Mouse (Mus musculus) forebrain, embryonic 14.5 days (tissue): ENCODE measurements at regions not wholly inside any gene's neighbourhood (a gene's known extent, or its start where the extent isn't known, plus 50 kb on each side); places are given as distances from the start of the nearest gene placed in this dataset.

Experiments used
- ATAC-seq: fragments of 200-750 bp; cut with Nextera tagmentation; 2 replicates; pipeline ENCODE4 v1.8.0; 2017; ENCODE audit warnings: mild to moderate bottlenecking, moderate library complexity
- DNase-seq: peaks from one replicate; pipeline ENCODE4 v3.0.0-alpha.2; 2015; ENCODE audit warnings: low spot score
- H3K27ac ChIP-seq: fragments of 300-500 bp; sonication (generic); 2 replicates; pipeline ENCODE4 v1.5.1; 2014; ENCODE audit warnings: low read depth, mild to moderate bottlenecking, control low read depth, low read length, moderate library complexity
- H3K27me3 ChIP-seq: fragments of 300-500 bp; sonication (generic); replicated peaks from 2 replicates; pipeline ENCODE4 v1.6.1; 2014; ENCODE audit warnings: low read length, control low read depth, mixed read lengths; ENCODE audit not compliant: control insufficient read depth, insufficient read depth
- H3K36me3 ChIP-seq: fragments of 300-500 bp; sonication (generic); 2 replicates; pipeline ENCODE4 v1.6.1; 2014; ENCODE audit warnings: low read length, control low read depth; ENCODE audit not compliant: control insufficient read depth, insufficient read depth
- H3K4me1 ChIP-seq: fragments of 300-500 bp; sonication (generic); 2 replicates; pipeline ENCODE4 v1.6.1; 2014; ENCODE audit warnings: antibody characterized with exemption, low read length, control low read depth; ENCODE audit not compliant: control insufficient read depth, insufficient read depth
- H3K4me2 ChIP-seq: fragments of 300-500 bp; sonication (generic); 2 replicates; pipeline ENCODE4 v1.6.1; 2014; ENCODE audit warnings: mild to moderate bottlenecking, control low read depth, low read length
- H3K4me3 ChIP-seq: fragments of 300-500 bp; sonication (generic); 2 replicates; pipeline ENCODE4 v1.5.1; 2014; ENCODE audit warnings: low read depth, low read length, control low read depth
- H3K9ac ChIP-seq: fragments of 300-500 bp; sonication (generic); 2 replicates; pipeline ENCODE4 v1.6.1; 2014; ENCODE audit warnings: mild to moderate bottlenecking, low read length, control low read depth, moderate library complexity
- H3K9me3 ChIP-seq: fragments of 300-500 bp; sonication (generic); replicated peaks from 2 replicates; pipeline ENCODE4 v1.6.1; 2016; ENCODE audit warnings: low read length, control low read depth, mixed read lengths; ENCODE audit not compliant: control insufficient read depth
- whole genome bisulfite sequencing: fragments of 180-500 bp; shearing (Covaris S2); extraction: QIAGEN DNeasy Blood & Tissue Kit; methylation state at CpG from one replicate; pipeline ENCODE4 v1.1.7; 2014; 5-methylcytosine and 5-hydroxymethylcytosine counted together

- Histone ChIP-seq H3K9me3 (no peaks in the 10 kb centered on the region), H3K4me1 (peaks cover 5% of the 10 kb centered on the region), H3K9ac (no peak overlapping the region), H3K36me3 (no peaks in the 10 kb centered on the region), H3K27ac (no peak overlapping the region), H3K4me3 (no peak overlapping the region), H3K4me2 (no peak overlapping the region), H3K27me3 (peaks cover 89% of the 10 kb centered on the region)
- WGBS, result 40% methylated on average over 8 of the region's 8 CpGs
- ATAC-seq (peak; percentile 24; the same call in 1 of the 2 replicates), DNase-seq (no peak)
These were observed 78.5 kb upstream of the Pax2 start for GRCm38 (mm10) chr19:44677295-44677694.

- Histone ChIP-seq H3K9ac (no peak overlapping the region), H3K27me3 (peaks cover 89% of the 10 kb centered on the region), H3K36me3 (no peaks in the 10 kb centered on the region), H3K4me3 (no peak overlapping the region), H3K4me2 (no peak overlapping the region), H3K4me1 (peaks cover 5% of the 10 kb centered on the region), H3K27ac (no peak overlapping the region), H3K9me3 (no peaks in the 10 kb centered on the region)
- no peak for ATAC-seq
- WGBS, result 82% methylated on average over 1 of the region's 1 CpGs
- no peak for DNase-seq
These were observed 77.2 kb upstream of the Pax2 start for GRCm38 (mm10) chr19:44678686-44679085.

GRCm38 (mm10) chr19:44681675-44682074, 74.2 kb upstream of the Pax2 start:
- H3K36me3 ChIP-seq, result no peaks in the 10 kb centered on the region
- 7% methylated on average over 8 of the region's 8 CpGs for whole genome bisulfite sequencing
- H3K9me3 ChIP-seq, result no peaks in the 10 kb centered on the region
- H3K4me2 ChIP-seq, result no peak overlapping the region
- no peak overlapping the region for H3K4me3 ChIP-seq
- peaks cover 88% of the 10 kb centered on the region for H3K27me3 ChIP-seq
- H3K4me1 ChIP-seq, result peaks cover 2% of the 10 kb centered on the region
- H3K9ac ChIP-seq, result no peak overlapping the region
- DNase-seq, result no peak
- no peak overlapping the region for H3K27ac ChIP-seq
- no peak for ATAC-seq

GRCm38 (mm10) chr19:44683191-44683590, 72.7 kb upstream of the Pax2 start:
- no peak overlapping the region for H3K9ac ChIP-seq
- H3K4me1 ChIP-seq, result no peaks in the 10 kb centered on the region; the same call in 1 of the 2 replicates
- no peak for DNase-seq
- no peaks in the 10 kb centered on the region for H3K9me3 ChIP-seq
- no peaks in the 10 kb centered on the region for H3K36me3 ChIP-seq
- no peak overlapping the region for H3K27ac ChIP-seq
- H3K4me3 ChIP-seq, result no peak overlapping the region
- no peak overlapping the region for H3K4me2 ChIP-seq
- peaks cover 76% of the 10 kb centered on the region for H3K27me3 ChIP-seq
- ATAC-seq, result no peak
- 2% methylated on average over 12 of the region's 12 CpGs for WGBS

GRCm38 (mm10) chr19:44684061-44684514, 71.8 kb upstream of the Pax2 start:
- Histone ChIP-seq H3K4me1 (no peaks in the 10 kb centered on the region), H3K9me3 (no peaks in the 10 kb centered on the region), H3K4me2 (peak overlapping the region; percentile 36), H3K27ac (no peak overlapping the region), H3K9ac (no peak overlapping the region), H3K4me3 (peak overlapping the region; percentile 9; the same call in 1 of the 2 replicates), H3K27me3 (peaks cover 70% of the 10 kb centered on the region), H3K36me3 (no peaks in the 10 kb centered on the region)
- peak; percentile 40 for ATAC-seq
- under 1% methylated on average over 47 of the region's 48 CpGs for WGBS
- DNase-seq, result peak; percentile 47

GRCm38 (mm10) chr19:44686061-44686460, 69.8 kb upstream of the Pax2 start:
- 34% methylated on average over 7 of the region's 7 CpGs for WGBS
- ATAC-seq, result no peak
- no peak overlapping the region for H3K27ac ChIP-seq
- peaks cover 55% of the 10 kb centered on the region for H3K27me3 ChIP-seq
- no peak overlapping the region for H3K9ac ChIP-seq
- no peaks in the 10 kb centered on the region for H3K36me3 ChIP-seq
- no peaks in the 10 kb centered on the region for H3K4me1 ChIP-seq
- no peak overlapping the region for H3K4me3 ChIP-seq
- H3K9me3 ChIP-seq, result no peaks in the 10 kb centered on the region
- DNase-seq, result no peak
- H3K4me2 ChIP-seq, result no peak overlapping the region

GRCm38 (mm10) chr19:44692396-44692795, 63.4 kb upstream of the Pax2 start:
- Histone ChIP-seq H3K36me3 (no peaks in the 10 kb centered on the region), H3K27me3 (peaks cover 20% of the 10 kb centered on the region), H3K4me1 (peaks cover 10% of the 10 kb centered on the region), H3K9me3 (no peaks in the 10 kb centered on the region), H3K27ac (no peak overlapping the region), H3K9ac (peak overlapping the region; percentile 56), H3K4me3 (peak overlapping the region; percentile 18), H3K4me2 (peak overlapping the region; percentile 53)
- DNase-seq (peak; percentile 64), ATAC-seq (no peak)
- 1% methylated on average over 17 of the region's 17 CpGs for WGBS

GRCm38 (mm10) chr19:44692816-44693215, 63.0 kb upstream of the Pax2 start:
- Histone ChIP-seq H3K9ac (peak overlapping the region; percentile 56), H3K27ac (no peak overlapping the region), H3K9me3 (no peaks in the 10 kb centered on the region), H3K36me3 (no peaks in the 10 kb centered on the region), H3K27me3 (peaks cover 24% of the 10 kb centered on the region), H3K4me2 (peak overlapping the region; percentile 53), H3K4me1 (peaks cover 10% of the 10 kb centered on the region), H3K4me3 (peak overlapping the region; percentile 18)
- DNase-seq (peak; percentile 49), ATAC-seq (peak; percentile 54; the same call in 1 of the 2 replicates)
- 2% methylated on average over 16 of the region's 16 CpGs for WGBS

- H3K27me3 ChIP-seq, result peaks cover 40% of the 10 kb centered on the region
- DNase-seq (peak; percentile 64), ATAC-seq (peak; percentile 63)
- H3K9me3 ChIP-seq, result no peaks in the 10 kb centered on the region
- 6% methylated on average over 3 of the region's 3 CpGs for whole genome bisulfite sequencing
- H3K9ac ChIP-seq, result no peak overlapping the region
- H3K36me3 ChIP-seq, result no peaks in the 10 kb centered on the region
- H3K4me1 ChIP-seq, result peaks cover 10% of the 10 kb centered on the region
- H3K4me3 ChIP-seq, result no peak overlapping the region; the same call in 1 of the 2 replicates
- H3K27ac ChIP-seq, result peak overlapping the region; percentile 68; the same call in 1 of the 2 replicates
- peak overlapping the region; percentile 20; the same call in 1 of the 2 replicates for H3K4me2 ChIP-seq
These were observed 60.5 kb upstream of the Pax2 start for GRCm38 (mm10) chr19:44695331-44695730.
